Mouse (Mus musculus): ENCODE results near the gene Adamts8.
A peak's percentile ranks its signal among the peaks of the same experiment; 100 is the strongest.

Gene Adamts8

GRCm38 (mm10) chr9:30942512-30943313, at the start of gene Adamts8:
TSS of gene Adamts8 (plus strand) at chr9:30942562.
- DNase-seq (ENCODE audit: low spot score), result peak; percentile 36

- DNase-seq (ENCODE audit: low spot score), result no peak
These were observed 46.7 kb upstream of the Adamts8 start for GRCm38 (mm10) chr9:30895618-30896017.

- peak; percentile 82 for DNase-seq (ENCODE audit: low spot score)
These were observed 45.6 kb upstream of the Adamts8 start for GRCm38 (mm10) chr9:30896752-30897151.

GRCm38 (mm10) chr9:30897169-30897568, 45.2 kb upstream of the Adamts8 start:
- no peak for DNase-seq (ENCODE audit: low spot score)

DNA sequence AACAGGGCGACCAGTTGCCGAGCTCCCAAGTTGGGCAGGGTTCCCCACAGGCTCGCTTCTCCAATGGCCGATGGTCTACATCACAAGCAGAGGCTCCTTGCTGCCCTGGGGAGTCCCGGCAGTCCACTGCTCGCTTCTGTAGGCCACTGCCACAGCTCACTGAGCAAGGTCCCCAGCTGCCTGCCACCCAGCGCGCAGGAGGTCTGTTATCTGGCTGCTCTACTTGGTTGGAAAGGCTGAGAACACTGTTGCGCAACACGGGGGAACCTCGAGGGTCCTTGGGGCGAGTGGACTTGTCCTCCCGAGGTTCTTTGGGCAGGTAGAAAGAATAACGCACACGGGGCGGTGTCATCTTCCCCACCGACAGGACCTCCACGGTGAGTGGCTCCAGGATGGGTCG, 40.2 kb upstream of the Adamts8 start:
- DNase-seq (ENCODE audit: low spot score), result no peak

DNA sequence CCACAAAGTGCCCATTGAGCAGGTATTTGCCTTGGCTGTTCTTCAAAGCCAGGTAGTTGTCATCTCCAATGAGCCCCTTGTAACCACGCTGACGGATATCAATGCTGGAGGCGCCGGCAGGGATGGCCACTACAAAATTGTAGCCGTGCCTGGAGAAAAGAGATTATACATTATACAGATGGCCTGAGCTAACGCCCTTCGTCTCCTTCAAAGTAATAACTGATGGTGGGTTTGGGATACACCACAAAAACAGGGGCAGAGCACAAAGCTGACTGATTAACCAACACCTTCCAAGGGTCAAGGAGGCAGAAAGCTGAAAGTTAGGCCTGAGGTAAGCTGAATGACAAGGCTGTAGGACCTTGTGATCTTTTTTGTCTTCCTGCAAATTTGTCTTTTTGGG, 39.7 kb upstream of the Adamts8 start:
- DNase-seq (ENCODE audit: low spot score), result no peak

- no peak for DNase-seq (ENCODE audit: low spot score)
These were observed 39.1 kb upstream of the Adamts8 start for GRCm38 (mm10) chr9:30903266-30903665.

DNA sequence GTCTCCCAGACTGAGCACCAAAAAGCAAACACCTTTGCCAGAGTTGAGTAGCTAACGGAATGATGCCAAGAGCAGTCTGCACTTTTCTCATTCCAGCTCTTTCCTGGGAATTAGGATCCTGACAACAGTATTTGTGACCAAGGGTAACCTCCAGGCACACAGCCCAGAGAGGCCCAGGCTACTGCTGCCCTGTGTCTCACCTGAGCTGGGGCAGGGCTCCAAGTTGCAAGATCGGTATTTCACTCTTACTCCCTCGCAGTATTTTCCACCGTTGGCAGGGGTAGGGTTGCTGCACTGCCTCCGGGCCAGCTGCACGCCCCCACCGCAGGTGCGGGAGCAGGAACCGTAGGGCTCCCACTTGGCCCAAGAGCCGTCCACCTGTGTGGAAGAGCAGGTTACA, 36.5 kb upstream of the Adamts8 start:
- no peak for DNase-seq (ENCODE audit: low spot score)

DNA sequence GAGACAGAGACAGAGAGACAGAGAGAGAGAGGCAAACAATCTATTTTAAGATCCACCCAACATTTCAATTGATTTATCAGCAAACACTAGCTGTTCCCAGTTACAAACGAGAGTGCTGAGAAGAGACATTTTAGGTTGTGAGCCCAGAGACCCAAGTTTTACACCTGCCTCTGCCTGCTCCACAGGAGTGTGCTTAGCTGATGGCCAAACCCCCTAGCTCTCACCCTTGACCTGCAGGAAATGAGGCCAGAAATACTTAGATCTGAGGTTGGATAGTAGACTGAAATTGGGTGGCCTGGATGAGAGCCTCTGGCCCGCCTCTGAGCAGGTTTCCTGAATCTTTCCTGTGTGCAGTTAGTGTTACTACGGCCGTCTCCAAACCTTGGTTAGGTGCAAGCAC, 35.9 kb upstream of the Adamts8 start:
- DNase-seq (ENCODE audit: low spot score), result no peak

DNA sequence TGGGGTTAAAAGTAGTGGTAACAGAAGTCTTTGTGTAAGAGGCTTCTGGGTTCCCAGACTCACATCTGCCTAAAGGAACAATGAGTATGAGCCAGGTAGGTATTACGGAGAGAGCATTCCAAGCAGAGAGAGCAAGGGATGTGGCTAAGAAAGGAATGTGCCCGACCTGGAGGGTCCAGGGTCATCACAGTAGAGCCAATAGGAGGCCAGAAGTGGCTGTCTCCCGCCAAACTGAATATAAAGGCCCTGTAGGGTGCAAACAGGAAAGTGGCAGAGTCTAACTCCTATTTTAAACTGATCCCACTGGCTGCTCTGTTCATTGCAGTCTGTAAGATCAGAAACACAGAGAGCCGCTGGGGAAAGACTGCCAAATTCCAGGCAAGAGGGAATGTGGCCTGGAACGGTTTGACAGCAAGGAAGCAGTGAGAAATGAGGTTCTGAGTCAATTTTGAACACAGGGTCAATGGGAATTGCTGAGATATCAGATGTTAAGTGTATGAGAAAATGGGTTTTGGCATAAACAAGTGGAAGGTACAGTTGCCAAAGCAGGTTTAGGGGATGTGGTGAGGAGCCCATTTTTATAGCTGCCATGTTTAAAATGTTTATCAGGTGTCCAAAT, 34.6 kb upstream of the Adamts8 start:
- DNase-seq (ENCODE audit: low spot score), result no peak

GRCm38 (mm10) chr9:30908296-30908690, 34.1 kb upstream of the Adamts8 start:
- no peak for DNase-seq (ENCODE audit: low spot score)

DNA sequence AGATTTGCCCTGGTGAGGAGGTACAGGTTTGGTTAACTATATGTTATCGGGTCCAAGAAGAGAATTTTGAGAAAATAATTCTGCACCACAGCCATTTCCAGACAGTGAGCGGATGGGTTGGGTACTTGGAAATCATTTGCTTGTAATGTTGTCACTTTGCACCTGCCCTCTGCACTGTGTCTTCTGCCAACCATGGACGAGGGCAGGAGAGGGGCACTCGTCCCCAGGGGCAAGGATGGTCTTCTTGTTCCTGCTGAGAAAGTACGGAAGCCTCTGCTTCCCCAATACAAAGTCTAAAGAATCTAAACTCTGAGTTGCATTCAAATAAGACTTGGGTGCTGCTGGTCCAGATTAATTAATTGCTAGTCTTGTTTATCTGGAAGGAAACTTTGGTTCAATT, 33.4 kb upstream of the Adamts8 start:
- no peak for DNase-seq (ENCODE audit: low spot score)

GRCm38 (mm10) chr9:30910491-30910890, 31.9 kb upstream of the Adamts8 start:
- DNase-seq (ENCODE audit: low spot score), result no peak

DNA sequence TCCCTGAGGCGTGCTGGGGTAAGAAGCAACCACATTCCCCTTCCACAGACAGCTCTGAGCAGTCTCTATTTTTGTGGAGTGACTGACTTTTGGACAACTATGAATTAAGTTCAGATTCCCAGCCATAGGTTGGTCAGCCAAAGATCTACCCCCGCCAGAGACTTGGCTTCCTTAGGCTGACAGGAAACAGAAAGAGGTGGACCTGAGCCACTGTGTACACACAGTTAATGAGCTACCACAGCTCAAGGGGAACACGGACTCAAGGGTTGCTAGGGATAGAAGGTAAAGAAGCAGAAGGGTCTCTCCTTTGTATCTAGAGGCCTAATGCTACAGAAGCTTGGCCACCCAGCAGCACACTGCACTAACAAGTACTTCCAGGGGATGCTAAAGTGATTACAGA, 30.2 kb upstream of the Adamts8 start:
- DNase-seq (ENCODE audit: low spot score), result no peak

- DNase-seq (ENCODE audit: low spot score), result no peak
These were observed 28.9 kb upstream of the Adamts8 start for GRCm38 (mm10) chr9:30913429-30913828.

GRCm38 (mm10) chr9:30914241-30914640, 28.1 kb upstream of the Adamts8 start:
- no peak for DNase-seq (ENCODE audit: low spot score)

GRCm38 (mm10) chr9:30916266-30916968, 25.9 kb upstream of the Adamts8 start:
- DNase-seq (ENCODE audit: low spot score), result no peak

DNA sequence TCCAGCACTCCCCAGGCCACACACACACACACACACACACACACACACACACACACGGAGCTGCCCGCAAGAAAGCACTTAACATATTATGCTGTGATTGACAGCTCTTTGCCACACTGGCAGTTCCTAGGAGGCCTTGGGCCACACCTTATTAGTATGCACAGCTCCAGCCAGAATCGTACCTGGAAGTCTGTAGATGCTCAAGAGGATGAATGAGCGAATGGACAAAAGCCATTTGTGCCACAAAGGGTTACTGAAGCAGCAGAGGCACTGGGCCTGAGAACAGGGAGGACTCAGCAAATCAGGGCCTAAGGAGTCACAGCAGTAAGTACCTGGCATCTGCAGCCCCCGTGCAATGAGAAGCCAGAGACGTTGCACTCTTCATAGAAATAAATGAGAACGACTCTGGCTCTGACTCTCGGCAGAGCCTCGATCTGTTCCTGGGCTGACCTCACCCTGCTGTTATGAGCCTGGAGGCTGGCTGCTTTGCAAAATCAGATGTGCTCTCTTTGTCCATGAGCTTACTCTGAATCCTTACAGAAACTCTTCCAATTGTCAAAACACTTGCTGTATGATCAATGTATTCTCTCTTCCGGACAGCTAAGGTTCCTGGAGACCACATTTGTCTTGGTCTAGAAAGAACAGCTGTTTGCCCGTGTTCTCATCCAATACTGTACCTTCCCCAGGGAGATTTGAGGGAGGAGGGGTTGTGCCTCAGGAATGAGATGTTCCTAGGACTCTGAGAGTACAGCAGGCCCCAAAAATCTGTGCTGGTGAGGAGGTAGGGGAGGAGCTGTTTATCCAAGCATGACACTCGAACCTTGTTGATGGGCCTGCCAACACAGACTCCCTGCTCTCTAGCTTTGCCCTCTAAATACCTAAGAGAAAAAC, 23.7 kb upstream of the Adamts8 start:
- DNase-seq (ENCODE audit: low spot score), result no peak

DNA sequence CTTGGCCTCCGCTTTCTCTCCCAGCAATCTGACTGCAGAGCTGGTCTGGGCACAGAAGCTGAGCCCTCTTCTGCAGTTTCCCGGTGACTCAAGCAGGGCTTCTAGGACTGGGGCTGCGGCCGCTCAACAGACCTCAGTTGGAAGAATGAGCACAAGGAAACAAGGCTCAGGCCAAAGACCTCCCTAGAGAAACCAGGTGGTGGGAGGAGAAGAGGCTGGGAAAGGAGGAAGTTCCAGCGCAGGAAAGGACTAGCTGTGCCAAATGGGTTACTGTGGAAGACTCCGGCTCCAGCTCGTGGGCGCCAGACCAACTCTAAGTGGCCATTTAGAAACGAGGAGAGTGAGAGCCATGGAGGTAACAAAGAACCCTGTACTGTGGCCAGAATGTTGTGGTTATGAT, 22.7 kb upstream of the Adamts8 start:
- no peak for DNase-seq (ENCODE audit: low spot score)

GRCm38 (mm10) chr9:30920736-30921135, 21.6 kb upstream of the Adamts8 start:
- no peak for DNase-seq (ENCODE audit: low spot score)

GRCm38 (mm10) chr9:30921261-30922103, 20.9 kb upstream of the Adamts8 start:
- DNase-seq (ENCODE audit: low spot score), result no peak

Measured in urinary bladder, postnatal 25 days (tissue).